Mouse (Mus musculus): ENCODE data around the gene Zfp300. TPM values are rescaled to one million over a fixed set of nuclear protein-coding genes. Genes with fewer than 3 reads are reported as not detected.

Zfp300 gene
- polyA plus RNA-seq (2012; fragmentation: generic; extraction: Trizol), result under 1 TPM; 0.02 to 0.20 TPM

GRCm38 (mm10) chrX:21088983-21089866 lies at the start of gene Zfp300:
Gene Zfp300 (minus strand): TSS chrX:21089527.

GRCm38 (mm10) chrX:21115520-21115919 lies 26.2 kb upstream of the Zfp300 start, which contains the start of gene Ssxa1:
Gene Ssxa1 (plus strand): TSS chrX:21115820.

GRCm38 (mm10) chrX:21068106-21068505 lies 21.2 kb downstream of the Zfp300 start, which contains the start of gene Spaca5:
Gene Spaca5 (plus strand): TSS chrX:21068406.

DNA sequence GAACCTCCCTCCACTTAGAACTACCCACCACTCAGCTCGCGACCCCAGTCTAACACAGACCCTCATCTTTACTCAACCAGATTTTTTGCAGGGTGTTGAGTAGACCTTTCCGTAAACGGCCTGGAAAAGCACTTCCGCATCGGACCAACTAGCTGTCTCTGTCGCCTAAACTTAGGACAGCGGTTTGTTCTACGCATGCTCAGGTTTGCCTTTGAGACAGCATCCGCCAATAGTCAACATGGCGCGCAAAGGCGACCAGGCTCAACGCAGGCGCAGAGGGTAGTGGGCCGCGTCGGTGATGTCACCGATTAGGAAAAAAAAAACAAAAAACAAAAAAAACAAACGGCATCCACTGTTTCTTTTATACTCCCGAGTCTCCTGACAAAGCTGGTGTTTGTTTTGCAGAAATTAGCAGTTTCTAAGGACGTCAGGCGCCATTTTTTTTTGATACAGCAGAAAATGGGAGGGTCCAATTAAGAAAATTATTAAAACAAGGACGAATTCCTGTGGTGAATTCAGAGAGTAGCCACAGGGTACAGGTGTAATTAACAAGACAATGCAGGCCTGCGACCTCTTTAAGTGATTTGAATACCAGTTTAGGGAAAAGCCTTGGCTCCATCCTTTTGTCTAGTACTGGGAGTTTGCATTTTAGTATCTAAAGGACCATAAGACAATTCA lies 27.3 kb downstream of the Zfp300 start, which contains the start of gene Zfp182:
Zfp182 (minus strand) TSS at position 451 of the 678 bp plus-strand sequence.

Other genes with a start within 250 kb of the Zfp300 start
- 100 to 1,000 TPM; 144 to 781 TPM for gene Timp1, start 219.4 kb downstream of the Zfp300 start, polyA plus RNA-seq (2012; fragmentation: generic; extraction: Trizol)
- under 1 TPM; 0.41 to 0.49 TPM for gene Syn1, start 168.5 kb downstream of the Zfp300 start, polyA plus RNA-seq (2012; fragmentation: generic; extraction: Trizol)
- 1 to 10 TPM in 1 of 2 experiments, under 1 TPM in 1; 0.35 to 4.6 TPM for gene Cfp, start 158.0 kb downstream of the Zfp300 start, polyA plus RNA-seq (2012; fragmentation: generic; extraction: Trizol)
- gene Elk1, start 138.9 kb downstream of the Zfp300 start, polyA plus RNA-seq (2012; fragmentation: generic; extraction: Trizol), result 10 to 100 TPM in 1 of 2 experiments, 1 to 10 TPM in 1; 8.4 to 17.1 TPM
- 10 to 100 TPM; 35.9 to 57.6 TPM for gene Uxt, start 127.5 kb downstream of the Zfp300 start, polyA plus RNA-seq (2012; fragmentation: generic; extraction: Trizol)
- gene Zfp182, start 27.2 kb downstream of the Zfp300 start, polyA plus RNA-seq (2012; fragmentation: generic; extraction: Trizol), result under 1 TPM; 0.05 to 0.93 TPM
- not detected for gene Spaca5, start 21.1 kb downstream of the Zfp300 start, polyA plus RNA-seq (2012; fragmentation: generic; extraction: Trizol)
- gene Ssxa1, start 26.3 kb upstream of the Zfp300 start, polyA plus RNA-seq (2012; fragmentation: generic; extraction: Trizol), result not detected
- gene Gm21876, start 86.1 kb upstream of the Zfp300 start, polyA plus RNA-seq (2012; fragmentation: generic; extraction: Trizol), result not detected